Mouse (Mus musculus) spleen, adult 2 months (tissue): ENCODE measurements at regions not wholly inside any gene's neighbourhood (a gene's known extent, or its start where the extent isn't known, plus 50 kb on each side); places are given as distances from the start of the nearest gene placed in this dataset.

Experiments
- DNase-seq, 2 experiments: peaks; one replicate each; pipeline versions ENCODE4 v3.0.0 to v3.0.0-alpha.2; 2012 to 2021; ENCODE audit warnings: low spot score in 2 of 2, low read depth in 1 of 2
- H3K27ac ChIP-seq: fragments of 200-500 bp; 2 replicates; pipeline ENCODE4 v1.5.1; 2012; ENCODE audit warnings: low read length, inconsistent platforms; ENCODE audit not compliant: insufficient read depth
- H3K27me3 ChIP-seq: fragments of 200-500 bp; 2 replicates; pipeline ENCODE4 v1.6.1; 2012; ENCODE audit warnings: mild to moderate bottlenecking, moderate library complexity, low read length, inconsistent platforms; ENCODE audit not compliant: control insufficient read depth, insufficient read depth
- H3K36me3 ChIP-seq: fragments of 200-500 bp; 2 replicates; pipeline ENCODE4 v1.6.1; 2012; ENCODE audit warnings: mild to moderate bottlenecking, low read length, inconsistent platforms; ENCODE audit not compliant: control insufficient read depth, insufficient read depth
- H3K4me1 ChIP-seq: fragments of 200-500 bp; 2 replicates; pipeline ENCODE4 v1.6.1; 2011; ENCODE audit warnings: inconsistent platforms; ENCODE audit not compliant: control insufficient read depth, insufficient read depth, insufficient read length
- H3K4me3 ChIP-seq: fragments of 200-500 bp; 2 replicates; pipeline ENCODE4 v1.5.1; 2011; ENCODE audit warnings: mild to moderate bottlenecking, inconsistent platforms; ENCODE audit not compliant: insufficient read depth, insufficient read length; ENCODE audit errors: extremely low read depth
- CTCF ChIP-seq: fragments of 200-500 bp; IDR thresholded peaks from 2 replicates; pipeline ENCODE4 v1.5.1; 2011; ENCODE audit warnings: mild to moderate bottlenecking, inconsistent platforms; ENCODE audit not compliant: insufficient read depth, insufficient read length, insufficient replicate concordance; ENCODE audit errors: extremely low read depth
- POLR2A ChIP-seq: fragments of 200-500 bp; IDR thresholded peaks from 2 replicates; pipeline ENCODE4 v1.6.1; 2011; ENCODE audit warnings: low read depth, low read length, inconsistent platforms
- WGBS: fragments of 180-500 bp; shearing (Covaris S2); methylation state at CpG from one replicate; pipeline ENCODE4 v1.1.7; 2018; 5-methylcytosine and 5-hydroxymethylcytosine counted together

DNA sequence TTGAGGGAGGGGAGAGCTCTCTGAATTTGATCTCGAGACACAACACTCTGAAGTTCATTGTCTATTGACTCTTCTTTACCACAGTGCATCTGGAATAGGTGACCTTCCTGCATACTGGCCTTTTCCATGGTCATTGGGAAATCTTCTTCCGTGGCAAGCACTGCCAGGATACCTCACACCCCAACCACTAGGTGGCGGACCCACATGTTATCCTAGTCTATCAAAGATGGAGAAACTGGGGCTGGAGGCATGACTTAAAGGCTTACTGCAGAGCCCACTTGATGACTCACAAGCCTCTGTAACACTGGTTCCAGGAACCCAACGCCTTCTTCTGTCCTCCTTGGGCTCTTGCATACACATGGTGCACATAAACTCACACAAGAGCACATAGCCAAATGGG lies 467.2 kb upstream of the Mgmt start:
- H3K27ac ChIP-seq = no peak overlapping the region
- 57% methylated on average over 4 of the region's 4 CpGs for WGBS
- no peak for DNase-seq
- H3K27me3 ChIP-seq = no peaks in the 10 kb centered on the region
- TF ChIP-seq CTCF (no peak), POLR2A (no peak)
- H3K36me3 ChIP-seq = no peaks in the 10 kb centered on the region
- H3K4me1 ChIP-seq = no peaks in the 10 kb centered on the region
- no peak overlapping the region for H3K4me3 ChIP-seq

DNA sequence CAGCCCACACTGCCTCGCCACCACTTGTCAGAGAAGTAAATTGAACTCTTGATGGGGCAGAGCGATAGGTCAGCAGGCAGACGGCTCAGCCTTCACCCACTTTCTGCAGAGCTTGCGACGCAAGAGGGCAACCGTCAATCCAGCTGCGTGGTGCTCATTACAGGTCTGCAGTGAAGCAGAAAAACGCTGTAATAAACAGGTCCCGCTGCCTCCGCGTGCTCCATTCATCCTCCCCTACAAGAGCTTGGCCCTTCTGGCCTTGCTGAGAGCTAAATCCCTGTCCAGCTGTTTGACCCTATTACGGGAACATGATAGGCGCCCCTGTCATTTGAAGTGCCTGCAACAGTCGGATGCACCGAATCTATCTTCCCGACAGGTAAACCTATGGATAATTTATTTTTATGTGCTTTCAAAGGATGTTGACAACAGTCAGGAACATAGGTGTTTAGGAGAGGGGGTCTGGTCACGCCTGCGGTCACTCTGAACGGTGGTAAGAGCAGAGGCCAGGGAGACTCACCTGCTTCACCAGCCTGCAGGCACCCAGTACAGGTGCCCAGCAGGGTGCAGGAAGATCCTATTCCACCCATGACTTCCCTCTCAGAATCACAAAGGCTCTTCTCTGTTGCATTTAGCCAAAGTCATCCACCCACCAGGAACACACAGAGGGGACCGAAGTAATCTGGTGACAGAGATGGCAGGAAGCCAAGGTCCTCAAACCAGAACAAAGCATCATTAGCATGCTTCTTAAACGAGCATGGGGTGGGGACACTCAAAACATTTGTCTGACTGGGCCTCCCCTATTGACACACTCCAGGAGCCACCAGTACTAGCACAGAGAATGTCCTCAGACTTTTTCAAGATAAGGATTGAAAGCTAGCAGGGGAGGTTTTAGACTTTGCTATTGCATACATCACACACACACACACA lies 464.1 kb upstream of the Mgmt start:
- no peak for DNase-seq
- TF ChIP-seq CTCF (no peak), POLR2A (no peak)
- H3K4me1 ChIP-seq = no peaks in the 10 kb centered on the region
- no peaks in the 10 kb centered on the region for H3K36me3 ChIP-seq
- 80% methylated on average over 21 of the region's 21 CpGs for WGBS
- H3K27me3 ChIP-seq = no peaks in the 10 kb centered on the region
- H3K4me3 ChIP-seq = no peak overlapping the region
- H3K27ac ChIP-seq = no peak overlapping the region

DNA sequence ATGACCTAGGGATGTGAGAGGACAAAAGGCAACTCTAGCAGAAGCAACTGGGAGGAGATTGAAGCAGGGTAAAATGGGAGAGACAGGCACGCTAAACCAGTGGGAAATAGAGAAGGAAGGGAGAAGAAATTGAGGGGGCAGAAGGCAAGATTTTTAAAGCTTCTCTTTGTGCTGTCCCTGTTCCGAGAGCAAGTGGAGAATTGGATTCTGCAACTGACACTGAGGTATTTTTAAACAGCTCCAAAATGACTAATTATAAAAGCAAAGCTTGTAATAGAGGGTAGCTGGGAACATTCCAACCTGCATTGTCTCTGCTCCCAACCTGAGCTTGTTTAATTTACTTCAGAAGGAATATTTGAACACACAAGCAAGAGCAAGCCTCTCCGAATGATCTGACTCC lies 460.7 kb upstream of the Mgmt start:
- no peak for DNase-seq
- Histone ChIP-seq H3K4me1 (no peaks in the 10 kb centered on the region), H3K36me3 (no peaks in the 10 kb centered on the region), H3K4me3 (no peak overlapping the region), H3K27me3 (no peaks in the 10 kb centered on the region), H3K27ac (no peak overlapping the region)
- TF ChIP-seq CTCF (no peak), POLR2A (no peak)
- WGBS = 84% methylated on average over 3 of the region's 3 CpGs

DNA sequence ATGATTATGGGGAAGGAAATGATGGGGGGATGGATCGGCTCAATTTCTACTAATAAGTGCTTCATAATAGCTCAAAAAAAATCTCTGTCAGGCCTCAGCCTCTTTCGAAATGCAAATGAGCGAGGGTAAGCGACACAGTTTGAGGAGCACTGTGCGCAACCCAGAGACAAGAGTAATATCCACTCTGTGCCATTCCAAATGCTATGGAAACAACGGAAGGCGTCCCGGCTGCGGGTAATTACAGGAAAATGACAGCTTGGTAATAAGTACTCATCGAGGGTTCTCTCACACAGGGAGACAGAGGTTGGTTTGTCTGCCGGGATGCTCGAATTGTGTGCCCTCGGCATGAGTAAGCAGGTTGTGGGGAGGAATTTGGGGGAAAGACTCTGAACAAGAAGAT lies 459.9 kb upstream of the Mgmt start:
- TF ChIP-seq CTCF = no peak
- TF ChIP-seq POLR2A = no peak
- no peak for DNase-seq
- WGBS = 90% methylated on average over 13 of the region's 13 CpGs
- Histone ChIP-seq H3K27ac (no peak overlapping the region), H3K4me1 (no peaks in the 10 kb centered on the region), H3K4me3 (no peak overlapping the region), H3K36me3 (no peaks in the 10 kb centered on the region), H3K27me3 (no peaks in the 10 kb centered on the region)

DNA sequence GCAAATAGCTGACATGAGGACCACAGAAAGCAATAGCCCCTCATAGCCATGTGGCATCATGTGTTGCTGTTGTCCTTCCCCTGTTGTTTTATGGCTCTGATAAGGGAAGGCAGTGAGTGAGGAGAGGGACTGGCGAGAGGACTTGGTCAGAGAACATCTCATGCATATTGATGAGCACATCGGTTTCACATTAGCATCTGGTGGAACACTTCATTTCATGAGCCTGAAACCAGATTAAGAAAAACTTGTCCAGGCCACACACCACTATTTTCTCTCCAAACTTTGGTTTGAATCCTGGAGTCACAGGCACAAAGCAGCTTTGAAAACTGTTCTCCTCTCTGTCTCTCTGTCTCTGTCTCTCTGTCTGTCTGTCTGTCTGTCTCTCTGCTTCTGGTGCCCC lies 451.0 kb upstream of the Mgmt start:
- no peaks in the 10 kb centered on the region for H3K36me3 ChIP-seq
- H3K27me3 ChIP-seq = no peaks in the 10 kb centered on the region
- TF ChIP-seq CTCF (no peak), POLR2A (no peak)
- no peak overlapping the region for H3K4me3 ChIP-seq
- WGBS = 85% methylated on average over 2 of the region's 2 CpGs
- no peak overlapping the region for H3K27ac ChIP-seq
- H3K4me1 ChIP-seq = no peaks in the 10 kb centered on the region
- DNase-seq = no peak

DNA sequence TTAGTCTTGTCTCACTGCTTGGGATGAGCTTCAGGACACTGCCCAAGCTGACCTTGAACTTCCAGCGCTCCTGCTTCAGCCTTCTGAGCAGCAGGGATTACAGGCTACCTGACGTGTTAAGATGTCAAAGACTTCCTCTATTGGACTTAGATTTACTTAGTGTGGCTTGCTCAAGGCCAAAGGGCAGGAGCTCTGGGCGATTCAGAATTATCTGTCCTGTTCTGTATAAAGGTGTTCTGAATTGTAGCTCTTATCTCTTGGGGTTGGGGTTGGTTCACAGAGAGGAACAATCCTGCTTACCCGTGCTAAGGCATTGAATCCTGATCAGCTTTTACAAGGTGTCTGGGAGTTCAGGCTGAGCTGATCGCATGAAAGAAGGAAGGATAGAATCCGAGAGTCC lies 449.3 kb upstream of the Mgmt start:
- Histone ChIP-seq H3K27me3 (no peaks in the 10 kb centered on the region), H3K4me1 (no peaks in the 10 kb centered on the region), H3K4me3 (no peak overlapping the region), H3K36me3 (no peaks in the 10 kb centered on the region), H3K27ac (no peak overlapping the region)
- 73% methylated on average over 6 of the region's 6 CpGs for WGBS
- TF ChIP-seq CTCF (no peak), POLR2A (no peak)
- no peak for DNase-seq

DNA sequence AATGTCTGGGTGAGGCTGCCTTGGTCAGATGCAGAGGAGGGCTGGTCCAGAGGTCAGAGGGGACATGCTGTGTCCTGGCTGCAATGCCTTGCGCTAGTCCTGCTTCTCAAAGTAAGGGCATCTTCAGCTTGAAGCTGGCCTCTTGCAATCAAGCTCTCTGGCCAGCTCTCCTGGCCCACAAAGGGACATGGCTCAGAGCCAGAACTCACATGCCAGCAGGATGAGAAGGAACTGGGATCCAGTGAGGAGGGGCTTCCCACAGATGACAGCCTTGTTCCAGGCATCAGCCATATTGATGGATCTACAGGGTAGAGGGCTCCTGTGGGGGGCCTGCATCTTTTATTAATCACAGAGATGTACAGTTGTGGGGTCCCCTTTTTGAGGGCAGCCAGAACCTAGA lies 445.1 kb upstream of the Mgmt start:
- Histone ChIP-seq H3K27ac (no peak overlapping the region), H3K36me3 (no peaks in the 10 kb centered on the region), H3K27me3 (no peaks in the 10 kb centered on the region), H3K4me1 (no peaks in the 10 kb centered on the region), H3K4me3 (no peak overlapping the region)
- TF ChIP-seq POLR2A = no peak
- no peak for TF ChIP-seq CTCF
- WGBS = 93% methylated on average over 1 of the region's 1 CpGs
- DNase-seq = no peak
